Mouse (Mus musculus): ENCODE data around the gene Swap70. TPM values are rescaled to one million over a fixed set of nuclear protein-coding genes. Genes with fewer than 3 reads are reported as not detected.

Swap70 gene
- polyA plus RNA-seq, 1 experiment: 11.3 TPM

DNA sequence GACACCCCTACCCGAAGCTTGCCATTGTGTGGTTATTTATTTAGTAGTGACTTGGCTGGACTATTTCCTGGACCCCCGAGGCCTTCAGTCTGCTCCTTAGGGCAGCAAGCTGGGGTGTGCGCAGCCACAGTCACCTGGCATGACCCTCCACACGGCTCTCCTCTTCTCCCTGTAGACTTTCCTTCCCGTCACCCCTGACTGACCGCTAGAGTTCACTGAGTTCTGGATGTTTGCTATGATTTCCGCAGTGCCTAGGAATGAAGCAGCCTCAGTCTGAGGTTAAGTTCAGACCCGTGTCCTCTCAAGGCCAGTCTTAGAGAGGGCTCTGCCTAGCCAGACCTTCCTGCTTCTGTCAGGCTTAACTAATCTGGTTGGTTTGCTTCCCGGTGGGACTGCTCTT, 50.3 kb downstream of the Swap70 start:
- no peak for DNase-seq (ENCODE audit: low read depth)

DNA sequence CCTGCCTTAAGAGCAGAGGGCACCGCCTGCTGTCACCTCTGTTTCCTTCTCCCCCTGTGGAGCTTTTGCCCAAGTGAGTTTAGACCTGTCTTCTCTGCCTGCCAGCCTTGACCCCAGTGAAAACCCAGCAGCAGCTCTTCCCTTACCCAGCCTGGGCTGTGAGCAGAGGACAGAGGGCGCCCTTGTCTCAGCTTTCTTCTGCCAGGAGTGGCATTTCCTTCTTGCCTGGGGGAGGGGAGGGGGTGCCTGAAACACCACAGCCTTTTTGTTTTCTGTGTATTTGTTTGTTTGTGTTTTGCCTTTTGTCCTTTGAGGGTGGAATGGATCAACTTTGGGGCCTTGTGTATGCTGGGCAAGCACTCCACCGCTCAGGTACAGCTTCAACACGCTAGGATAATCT, 50.9 kb downstream of the Swap70 start:
- no peak for DNase-seq (ENCODE audit: low read depth)

DNA sequence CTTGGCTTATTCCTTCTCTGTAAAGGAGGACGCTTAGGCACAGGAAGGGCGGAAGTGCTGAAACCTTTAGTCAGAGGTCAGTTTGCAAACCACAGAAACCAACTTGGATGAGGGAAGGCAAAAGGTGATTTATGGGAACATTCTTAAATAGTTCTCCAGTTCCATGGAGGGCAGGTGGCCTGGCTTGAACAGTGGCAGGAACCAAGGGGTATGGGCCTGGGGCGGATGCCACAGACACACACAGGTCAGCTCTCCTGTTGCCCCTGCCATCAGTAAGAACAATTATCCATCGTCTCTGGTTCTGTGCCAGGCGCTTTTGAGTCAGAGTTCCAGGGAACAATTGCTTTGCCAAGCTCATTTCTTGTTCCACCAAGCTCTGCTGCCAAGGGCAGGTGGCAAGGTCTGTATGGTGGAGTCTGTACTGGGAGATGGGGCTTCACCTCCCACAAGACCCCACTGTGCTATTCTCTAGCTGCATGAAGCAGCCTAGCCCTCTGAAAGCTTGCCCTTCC, 56.3 kb downstream of the Swap70 start:
- no peak for DNase-seq (ENCODE audit: low read depth)

DNA sequence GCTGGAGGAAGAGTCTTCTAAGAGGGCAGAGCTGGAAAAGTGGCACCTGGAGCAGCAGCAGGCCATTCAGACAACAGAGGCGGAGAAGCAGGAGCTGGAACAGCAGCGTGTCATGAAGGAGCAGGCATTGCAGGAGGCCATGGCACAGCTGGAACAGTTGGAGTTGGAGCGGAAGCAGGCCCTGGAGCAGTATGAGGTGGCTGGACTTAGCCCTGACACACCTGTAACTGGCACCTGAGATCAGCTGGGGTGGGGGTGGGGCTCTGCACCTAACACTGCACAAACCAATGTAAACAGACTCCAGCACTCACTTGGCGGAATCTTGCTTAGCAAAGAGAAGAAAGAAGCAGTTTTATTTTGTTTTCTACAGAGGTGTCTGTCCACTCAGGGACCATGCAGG, 57.7 kb downstream of the Swap70 start:
- no peak for DNase-seq (ENCODE audit: low read depth)

DNA sequence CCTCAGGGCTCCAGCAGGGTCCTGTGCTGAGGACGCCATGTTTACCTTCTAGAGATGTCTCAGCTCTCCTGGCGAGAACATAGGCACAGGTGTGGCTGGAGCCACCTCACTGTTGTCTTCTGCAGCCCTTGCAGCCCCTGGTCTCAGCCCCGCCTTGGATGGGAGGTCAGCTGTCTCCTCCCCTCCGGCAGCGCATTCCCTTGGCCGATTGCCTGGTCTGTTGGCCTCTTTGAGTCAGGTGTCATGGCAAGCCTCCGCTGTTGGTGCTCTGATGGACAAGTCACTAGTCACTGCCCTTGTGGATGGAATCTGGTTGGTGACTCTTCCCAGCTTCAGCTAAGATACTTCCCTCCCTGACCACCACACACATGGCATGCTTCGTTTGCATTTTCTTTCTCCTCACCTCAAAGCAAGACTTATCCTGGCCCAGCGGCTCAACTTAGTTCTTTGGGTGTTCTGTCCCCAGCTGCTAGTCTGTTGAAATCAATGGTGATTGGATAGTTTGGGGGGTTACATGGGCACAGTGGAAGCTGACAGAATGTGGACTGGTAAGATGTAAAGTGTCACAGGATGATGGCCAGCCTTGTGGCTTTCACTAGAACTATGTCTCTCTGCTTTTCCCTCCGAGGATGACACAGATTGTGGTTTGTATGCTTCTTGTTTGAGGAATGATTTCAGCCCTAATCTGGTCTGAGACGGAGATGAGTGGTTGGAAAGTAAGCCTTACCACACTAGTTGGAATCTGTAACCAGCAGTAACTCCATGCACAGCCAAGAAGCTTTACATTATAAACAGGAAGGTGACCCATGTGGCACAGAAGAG, 60.1 kb downstream of the Swap70 start:
- no peak for DNase-seq (ENCODE audit: low read depth)

DNA sequence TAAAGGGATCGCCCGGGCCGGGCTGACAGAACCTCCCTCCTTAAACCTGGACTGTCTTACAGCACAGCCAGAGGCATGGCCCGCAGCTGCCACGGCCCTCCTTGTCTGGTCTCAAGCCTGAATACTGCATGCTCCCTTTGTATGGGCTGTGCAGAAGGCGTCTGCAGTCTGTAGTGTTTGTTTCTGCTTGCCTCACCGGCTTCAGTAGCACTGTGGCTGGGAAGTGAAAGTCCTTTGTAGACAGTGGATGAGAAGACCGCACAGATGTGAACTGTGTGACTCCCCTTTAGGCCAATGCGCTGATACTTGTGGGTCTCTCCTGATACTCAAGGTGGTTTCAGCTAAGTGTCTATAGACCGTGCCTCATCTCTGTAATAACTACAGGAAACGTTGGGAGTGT, 61.3 kb downstream of the Swap70 start:
- DNase-seq (ENCODE audit: low read depth): no peak

DNA sequence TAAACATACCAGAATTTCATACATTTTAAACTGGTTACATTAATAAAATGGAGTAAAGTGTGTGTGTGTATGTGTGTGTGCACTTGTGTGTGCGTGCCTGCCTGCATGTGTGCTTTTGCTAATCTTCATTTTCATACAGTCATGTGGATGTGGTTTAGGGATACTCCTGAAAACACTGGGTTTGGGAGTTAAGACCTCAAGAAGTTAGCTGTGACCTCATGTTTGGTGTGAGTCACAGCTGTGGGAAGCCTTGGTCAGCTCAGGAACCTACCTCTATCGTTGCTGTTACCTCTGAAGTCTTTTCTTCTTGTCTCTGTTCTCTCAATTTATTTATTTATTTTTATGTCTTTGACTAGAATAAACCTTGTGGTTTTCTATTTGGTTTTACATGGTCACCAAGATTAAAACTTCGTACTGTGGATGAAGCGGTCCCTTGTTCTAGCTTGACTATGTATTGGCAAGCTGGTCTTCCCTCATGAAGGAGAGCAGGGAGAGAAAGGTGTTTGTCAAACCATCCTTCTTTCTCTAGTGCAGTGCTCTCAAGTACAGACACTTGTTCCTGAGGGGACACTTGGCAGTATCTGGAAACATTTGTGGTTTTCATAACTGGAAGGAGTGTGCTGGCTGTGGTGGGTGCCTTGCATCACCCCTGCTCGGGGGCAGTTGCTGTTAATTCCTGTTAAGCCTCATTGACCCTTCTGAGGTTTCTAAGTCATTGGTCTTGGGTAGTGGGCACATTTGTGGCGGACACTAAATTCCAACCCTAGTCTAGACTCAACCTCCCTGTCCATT, 62.2 kb downstream of the Swap70 start:
- no peak for DNase-seq (ENCODE audit: low read depth)

DNA sequence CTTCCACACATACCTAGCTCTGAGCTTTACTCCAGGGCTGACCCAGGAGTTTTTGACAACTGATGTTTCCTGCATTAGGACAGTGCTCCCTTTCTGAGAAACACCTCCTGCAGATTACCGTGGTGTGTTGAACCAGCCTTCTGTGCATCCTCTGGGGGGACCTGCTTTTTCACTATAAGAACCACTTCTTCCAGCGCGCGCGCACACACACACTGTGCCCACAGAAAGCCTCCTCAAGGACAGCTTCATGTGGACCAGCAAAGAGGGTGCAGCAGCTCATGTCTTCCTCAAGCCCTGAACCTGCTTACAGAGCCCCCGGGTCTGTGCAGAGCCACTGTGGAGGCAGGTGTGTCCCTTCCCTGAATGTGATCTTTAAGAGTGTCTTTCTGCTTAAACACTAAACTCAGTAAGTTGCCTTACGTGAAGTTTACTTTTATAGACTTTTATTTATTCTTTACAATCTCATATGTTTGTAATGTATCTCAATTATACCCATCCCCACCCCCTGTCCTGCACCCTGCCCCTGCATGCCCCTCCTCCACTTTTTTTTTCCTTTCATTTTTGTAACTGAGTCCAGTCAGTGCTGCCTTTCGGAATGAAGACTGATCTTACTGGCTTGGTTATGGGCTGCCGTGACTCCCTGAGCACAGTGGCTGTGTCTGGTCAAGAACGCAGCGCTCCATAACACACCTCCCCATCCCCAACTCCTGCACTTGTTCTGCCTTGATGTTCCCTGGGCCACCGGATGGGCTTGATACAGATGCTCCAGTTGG, 63.8 kb downstream of the Swap70 start:
- no peak for DNase-seq (ENCODE audit: low read depth)

DNA sequence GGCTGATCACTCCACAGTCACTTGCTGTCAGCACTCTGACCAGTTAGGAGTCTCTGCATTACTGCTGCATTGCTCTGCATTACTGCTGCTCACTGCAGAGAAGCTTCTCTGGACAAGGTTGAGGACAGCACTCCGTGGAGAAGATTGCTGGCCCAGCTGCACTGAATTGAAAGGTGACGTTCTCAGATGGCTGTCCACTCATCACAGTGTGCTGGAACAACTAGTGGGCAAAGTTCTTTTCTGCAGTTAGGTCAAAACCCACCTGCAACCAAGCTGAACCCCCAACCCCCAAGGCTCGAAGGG, 64.3 kb downstream of the Swap70 start:
- DNase-seq (ENCODE audit: low read depth): no peak

DNA sequence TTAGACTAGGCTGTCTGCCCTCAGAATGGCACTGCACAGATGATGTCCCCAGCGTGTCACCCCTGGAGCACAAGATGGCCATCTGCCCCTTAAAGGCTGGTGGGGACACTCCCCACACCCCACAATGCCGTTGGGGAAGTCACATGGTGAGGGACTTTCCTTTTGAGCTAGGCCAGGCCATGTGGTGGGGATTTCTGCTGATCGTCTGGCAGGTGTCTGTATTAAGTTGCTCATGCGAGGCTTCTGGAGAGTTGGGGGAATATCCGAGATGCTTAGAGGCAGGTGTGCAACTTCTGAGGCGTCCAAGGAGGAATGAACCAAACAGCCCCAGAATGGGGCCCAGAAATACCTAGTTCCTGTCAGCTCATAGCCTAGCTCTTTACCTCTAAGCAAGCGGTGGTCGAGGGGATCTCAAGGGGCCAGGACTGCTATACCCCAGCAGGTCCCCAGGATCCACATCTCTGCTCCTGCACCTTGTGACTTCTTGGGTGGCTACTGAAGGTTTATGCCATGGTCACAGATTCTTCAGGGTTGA, 64.8 kb downstream of the Swap70 start:
- no peak for DNase-seq (ENCODE audit: low read depth)

DNA sequence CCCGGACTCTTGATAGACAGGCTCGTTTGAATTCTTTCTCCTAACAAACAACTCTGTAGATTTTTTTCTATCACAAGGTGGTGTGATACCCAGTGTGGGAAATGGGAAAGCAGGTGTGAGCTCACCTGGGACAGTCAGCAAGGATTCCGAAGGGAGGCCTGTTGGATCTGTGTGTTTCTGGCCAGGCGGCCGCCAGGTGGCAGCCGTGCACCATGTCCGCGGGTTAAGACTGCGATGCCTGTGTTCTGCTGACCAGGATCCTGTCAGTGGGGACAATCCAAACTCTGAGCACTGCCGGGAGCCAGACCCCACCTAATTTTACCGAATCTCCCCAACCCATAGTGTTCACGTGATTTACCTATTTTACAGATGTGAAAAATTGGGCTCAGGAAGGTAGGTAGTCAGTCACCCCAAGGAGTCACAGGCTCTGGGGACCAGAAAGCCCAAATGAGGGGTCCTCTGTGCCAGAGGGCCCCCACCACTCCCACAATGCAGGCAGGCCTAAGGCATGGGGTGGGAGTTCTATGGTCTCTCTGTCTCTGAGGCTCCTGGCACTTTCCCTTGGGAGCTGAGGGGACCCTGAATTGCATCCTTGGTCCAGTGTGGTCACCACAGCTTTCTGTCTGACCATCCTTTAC, 65.4 kb downstream of the Swap70 start:
- no peak for DNase-seq (ENCODE audit: low read depth)

DNA sequence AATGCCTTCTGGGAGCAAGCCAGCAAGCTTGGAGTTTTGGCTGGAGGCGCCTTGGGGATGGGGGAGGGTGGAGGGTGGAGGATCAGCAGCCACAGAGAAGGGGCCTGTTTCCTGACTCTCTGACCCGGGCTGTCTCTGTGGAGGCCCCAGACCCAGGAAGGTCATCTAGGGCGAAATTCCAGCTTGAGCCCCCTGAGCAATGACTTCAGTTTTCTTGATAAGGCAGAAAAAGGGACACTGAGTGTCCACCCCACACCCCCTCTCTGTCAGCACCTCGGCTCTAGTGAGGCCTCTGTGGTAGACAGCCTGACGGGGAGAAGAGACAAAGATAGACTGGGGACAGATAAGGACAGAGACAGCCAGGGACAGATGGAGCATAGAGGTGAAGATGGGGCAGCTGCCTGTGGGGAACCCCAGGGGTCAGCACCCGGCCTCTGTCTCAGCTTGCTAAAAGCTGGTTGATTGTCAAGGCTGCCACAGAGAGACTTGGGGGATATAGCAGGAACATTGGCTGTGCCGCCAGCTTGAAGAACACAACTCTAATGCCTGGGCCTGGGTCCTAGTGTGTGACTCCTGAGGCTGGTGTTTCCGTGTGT, 66.1 kb downstream of the Swap70 start:
- DNase-seq (ENCODE audit: low read depth): no peak

DNA sequence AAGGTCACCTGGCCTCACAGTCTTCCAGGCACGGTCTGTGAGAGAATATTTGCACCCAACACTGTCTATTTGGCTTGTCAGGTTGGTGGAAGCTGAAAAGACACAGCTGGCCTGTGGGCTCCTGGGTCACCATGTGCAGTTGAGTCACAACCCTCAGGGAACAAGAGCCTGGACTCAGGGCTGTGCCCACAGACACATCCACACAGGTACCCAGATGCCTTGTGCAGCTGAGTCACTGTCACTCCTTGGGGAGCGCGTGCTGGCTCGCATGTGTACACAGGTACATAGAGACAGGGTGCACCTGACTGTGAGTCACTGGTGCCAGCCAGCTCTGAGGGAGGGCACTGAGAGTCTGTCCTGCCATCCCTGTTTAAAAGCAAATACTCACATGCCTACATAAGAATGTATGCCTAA, 66.7 kb downstream of the Swap70 start:
- DNase-seq (ENCODE audit: low read depth): no peak

DNA sequence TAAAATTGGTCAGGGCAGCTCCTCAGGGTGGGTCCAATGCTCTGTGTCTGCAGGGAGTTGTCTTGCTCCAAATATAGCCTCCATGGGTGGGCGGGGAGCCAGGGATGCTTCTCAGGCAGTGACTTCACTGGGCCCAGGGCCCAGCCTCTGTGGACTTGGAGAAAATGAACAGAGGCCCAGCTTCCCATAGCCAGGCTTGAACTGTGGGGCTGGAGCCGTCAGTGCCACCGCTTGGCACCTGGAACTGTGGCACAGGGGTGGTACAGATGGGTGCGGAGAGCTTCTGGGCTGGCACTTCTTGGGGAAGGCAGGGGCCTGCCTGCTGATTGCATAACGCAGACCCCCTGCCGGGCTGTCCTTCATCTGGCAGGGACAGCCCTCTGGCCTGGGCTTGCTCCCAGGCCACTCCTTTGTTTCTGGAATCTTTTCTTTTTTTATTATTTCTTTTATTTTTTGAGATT, 67.2 kb downstream of the Swap70 start:
- no peak for DNase-seq (ENCODE audit: low read depth)

DNA sequence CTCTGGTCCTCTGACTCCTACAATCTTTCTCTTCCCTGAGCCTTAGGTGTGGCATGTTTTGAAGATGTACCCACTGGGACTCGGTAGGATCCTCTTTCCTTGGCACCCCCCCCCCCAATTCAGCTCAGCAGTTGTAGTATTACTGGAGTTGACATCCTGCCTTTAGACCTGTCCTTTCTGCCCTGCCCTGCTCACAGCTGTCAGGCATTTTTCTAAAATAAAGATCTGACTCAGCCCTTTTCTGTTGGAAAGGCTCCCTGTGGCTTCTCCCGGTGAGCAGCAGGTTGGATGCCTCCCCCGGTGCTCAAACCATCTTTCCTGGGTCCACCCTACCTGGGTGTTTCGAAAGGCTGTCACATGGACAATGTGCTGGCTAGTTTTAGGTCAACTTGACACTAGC, 68.1 kb downstream of the Swap70 start:
- no peak for DNase-seq (ENCODE audit: low read depth)

DNA sequence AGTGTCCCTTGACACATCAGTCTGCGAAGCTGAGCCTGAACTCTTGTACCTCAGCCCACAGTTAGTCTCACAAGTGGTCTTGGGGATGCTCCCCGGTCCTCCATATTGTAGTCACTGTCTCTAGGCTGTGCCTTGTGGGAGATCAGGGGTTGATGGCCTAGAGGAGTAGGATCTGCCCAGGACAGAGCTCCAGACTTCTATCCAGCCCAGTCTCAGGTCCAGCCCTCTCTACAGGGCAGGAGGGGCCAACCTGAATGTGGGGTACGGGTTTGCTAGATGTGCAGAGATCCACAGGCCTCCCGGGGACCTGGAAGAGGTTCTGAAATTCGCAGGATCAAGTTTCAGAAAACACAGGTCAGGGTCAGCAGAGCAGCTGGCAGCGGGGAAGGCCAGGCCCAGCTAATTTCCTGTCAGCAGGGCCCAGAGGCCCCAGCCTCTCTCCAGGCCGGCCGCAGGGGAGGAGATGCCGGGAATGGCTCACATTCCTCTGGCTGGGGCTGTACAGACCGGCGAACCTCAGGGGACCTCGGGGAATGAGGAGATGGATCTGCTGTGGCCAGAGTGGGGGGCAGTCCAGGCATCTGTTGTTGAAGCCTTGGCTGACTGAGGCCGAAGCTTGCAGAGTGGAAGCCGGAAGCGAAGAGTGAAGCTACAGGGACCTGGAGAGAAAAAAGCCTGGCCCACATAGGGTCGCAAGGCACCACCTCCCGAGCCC, 75.5 kb downstream of the Swap70 start:
- no peak for DNase-seq (ENCODE audit: low read depth)

DNA sequence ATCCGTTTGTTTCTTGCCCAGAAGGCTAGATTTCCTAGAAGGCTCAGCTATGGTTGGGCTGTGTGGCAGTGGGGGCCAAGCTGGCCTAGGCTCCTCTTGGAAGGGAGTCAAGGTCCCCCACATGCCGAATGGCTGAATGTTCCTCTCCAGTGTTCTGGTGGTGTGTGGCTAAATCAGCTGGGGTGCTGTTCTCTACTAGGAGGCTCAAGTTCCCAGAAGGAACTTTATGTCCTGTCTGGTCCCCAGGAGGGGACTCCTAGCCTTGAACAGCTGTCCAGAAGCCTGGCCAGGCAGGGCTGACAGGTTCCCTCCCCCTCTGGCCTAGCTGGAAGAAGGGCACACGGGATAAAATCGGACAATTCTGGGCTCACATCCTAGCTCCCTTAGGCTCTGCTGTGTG, 76.1 kb downstream of the Swap70 start:
- DNase-seq (ENCODE audit: low read depth): no peak

DNA sequence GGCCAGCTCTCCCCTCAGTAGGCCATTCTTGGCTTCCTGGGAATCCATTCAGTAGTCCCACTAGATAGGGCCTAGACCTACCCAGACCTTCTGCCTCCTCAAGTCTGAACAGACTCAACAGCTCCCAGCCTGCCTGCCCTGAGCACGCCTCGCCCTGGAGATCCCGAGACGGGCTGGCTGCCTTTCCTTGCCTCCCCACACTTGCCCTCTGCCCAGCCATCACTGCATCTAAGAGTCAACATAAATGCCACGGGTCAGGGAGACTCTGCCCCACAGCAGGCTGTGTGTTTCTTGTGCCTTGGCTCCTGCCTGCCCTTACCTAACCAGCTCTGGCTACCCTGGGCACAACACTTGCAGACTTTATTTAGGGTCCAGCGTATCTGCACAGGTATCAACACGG, 76.6 kb downstream of the Swap70 start:
- no peak for DNase-seq (ENCODE audit: low read depth)

DNA sequence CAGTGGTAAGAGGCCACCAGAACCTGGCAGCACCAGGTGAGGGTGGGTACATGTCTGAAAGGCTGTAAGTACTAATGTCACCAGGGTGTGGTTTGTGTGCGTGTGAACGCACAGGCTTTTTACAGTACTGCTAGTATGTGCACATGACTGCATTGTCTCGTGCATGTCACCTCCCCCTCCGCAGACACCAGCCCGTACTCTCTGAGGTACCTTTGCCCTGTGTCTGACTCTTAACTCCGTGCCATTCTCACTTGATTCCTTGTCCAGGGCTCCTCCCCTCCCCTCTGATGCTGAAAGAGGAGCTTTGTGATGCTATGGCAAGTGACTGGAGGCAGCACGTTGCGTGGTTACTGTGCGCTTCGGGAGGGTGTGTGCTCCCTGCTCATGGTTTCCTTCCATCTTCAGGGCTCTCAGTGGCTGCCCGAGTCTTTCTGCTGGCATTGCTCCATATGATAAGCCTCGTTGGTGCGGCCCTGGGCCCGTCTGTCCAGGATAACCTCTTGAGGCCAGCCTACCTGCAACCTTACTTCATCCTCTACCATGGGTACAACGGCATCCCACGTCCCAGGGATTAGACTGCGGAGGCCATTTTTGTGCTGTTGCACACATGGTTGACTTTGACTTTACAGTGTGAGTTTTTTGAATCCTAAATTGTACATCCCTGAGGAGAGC, 77.4 kb downstream of the Swap70 start:
- no peak for DNase-seq (ENCODE audit: low read depth)

DNA sequence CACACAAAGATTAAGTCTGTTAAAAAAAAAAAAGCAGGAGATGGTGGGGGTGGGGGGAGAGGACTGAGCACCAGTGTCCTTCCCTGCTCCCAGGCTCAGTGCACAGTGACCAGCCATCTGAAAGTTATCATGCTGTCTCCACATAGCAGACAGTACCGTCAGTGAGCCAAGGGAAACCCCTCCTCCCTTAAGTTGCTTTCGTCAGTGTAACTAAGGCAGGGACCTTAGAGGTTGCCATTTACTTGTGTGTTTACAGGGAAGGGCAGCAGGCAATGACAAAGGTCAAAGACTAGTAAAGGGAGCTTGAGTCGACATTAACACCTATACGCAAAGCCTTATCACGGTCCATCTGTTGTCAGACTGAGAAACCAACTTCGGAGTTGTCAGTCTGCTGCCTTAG, 81.4 kb downstream of the Swap70 start:
- DNase-seq (ENCODE audit: low read depth): no peak

All from gonadal fat pad, adult 2 months (tissue).